Mouse (Mus musculus) E14TG2a.4 (cell line): ENCODE results near the gene Gm45521.

Experiments
- CTCF ChIP-seq: conservative IDR thresholded peaks from 2 replicates; pipeline ENCODE4 v1.5.1; 2014; ENCODE audit warnings: low read length
- NANOG ChIP-seq: IDR thresholded peaks from 2 replicates; pipeline ENCODE4 v1.6.1; 2014; ENCODE audit warnings: borderline replicate concordance, low read length, mixed read lengths

DNA sequence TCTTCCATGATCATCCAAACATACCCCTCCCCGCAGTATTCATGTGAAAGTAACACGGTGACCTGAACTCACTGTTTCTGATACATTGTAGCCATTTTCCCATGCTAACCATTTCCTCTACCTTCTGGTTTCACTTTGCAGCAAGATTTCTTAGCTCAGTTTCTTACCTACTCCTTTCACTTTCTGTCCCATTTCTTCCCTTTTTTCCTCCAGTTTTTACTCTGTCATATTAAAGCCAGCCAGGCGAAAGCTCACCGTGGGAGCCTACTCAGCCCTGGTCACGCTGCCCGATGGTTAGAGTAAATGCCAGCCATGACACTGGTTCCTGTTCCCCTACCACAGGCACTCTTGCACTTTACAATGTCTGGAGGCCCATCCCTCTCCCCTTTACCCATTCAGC, 29.8 kb downstream of the Gm45521 start:
- TF ChIP-seq CTCF, result no peak
- TF ChIP-seq NANOG, result no peak
